Mouse (Mus musculus): ENCODE results near the gene Pdpk1. TPM values are rescaled to one million over a fixed set of nuclear protein-coding genes. Genes with fewer than 3 reads are reported as not detected.

Gene Pdpk1
- polyA plus RNA-seq (2012; ENCODE audit: insufficient read depth, insufficient read length, low replicate concordance, missing spikeins) = not detected in 2 replicates

DNA sequence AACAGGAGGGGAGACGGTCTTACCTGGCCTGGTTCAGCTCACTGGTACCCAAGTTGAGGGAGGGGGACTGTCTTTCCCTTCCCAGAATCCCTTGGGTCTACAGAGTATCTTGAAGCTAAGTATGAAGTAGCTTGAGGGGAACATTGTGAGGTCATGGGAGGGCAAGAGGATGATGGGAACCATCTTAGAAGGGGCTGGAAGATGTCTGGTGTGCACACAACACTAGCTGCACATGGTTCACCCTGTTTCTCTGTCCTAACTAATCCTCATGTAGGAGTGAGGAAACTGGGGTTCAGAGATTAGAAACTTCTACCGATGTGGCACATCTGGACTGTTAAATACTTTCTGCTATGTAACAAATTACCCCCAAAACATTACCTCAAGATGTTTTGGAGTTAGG, at the start of gene Pdpk1:
Gene Pdpk1, minus strand, starts transcription at position 101 of the 400 bp plus-strand sequence.
- H3K27ac ChIP-seq (ENCODE audit: insufficient read depth, low read depth, low read length) = no peak within 1 kb of the TSS
- H3K4me3 ChIP-seq (ENCODE audit: insufficient read depth, low read depth, low read length) = peak within 1 kb of the TSS; percentile 34; the same call in 1 of the 2 replicates
- WGBS = 90% methylated on average over 2 of the region's 2 CpGs
- peaks cover 8% of the 10 kb centered on the region for H3K4me1 ChIP-seq (ENCODE audit: control insufficient read depth, insufficient read depth, low read length)
- TF ChIP-seq CTCF (IDR thresholded peaks at IDR 0.05; ENCODE audit: insufficient read depth, low read depth, low read length) (no peak), POLR2A (IDR thresholded peaks at IDR 0.05; ENCODE audit: insufficient read depth, low read depth, low read length) (no peak)

DNA sequence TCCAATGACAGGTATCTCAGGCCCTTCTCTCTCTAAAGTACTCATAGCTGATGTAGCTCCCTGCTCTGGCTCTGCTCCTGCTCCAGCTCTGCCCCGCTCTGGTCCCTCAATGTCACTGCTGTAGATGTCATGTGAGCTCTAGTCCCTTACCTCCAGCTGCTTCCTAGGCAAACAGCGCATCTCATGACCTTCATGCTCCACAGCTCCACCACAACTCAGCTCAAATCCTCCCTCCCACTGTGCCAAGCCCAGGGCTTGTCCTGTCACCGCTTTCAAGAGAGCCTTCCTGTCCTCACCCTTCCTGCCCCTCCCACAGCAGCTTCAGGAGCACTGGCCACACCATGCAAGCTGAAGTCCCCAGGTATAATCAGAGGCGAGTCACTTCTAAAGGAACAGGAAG, 49.0 kb upstream of the Pdpk1 start:
- H3K27ac ChIP-seq (ENCODE audit: insufficient read depth, low read depth, low read length) = no peak overlapping the region
- H3K4me3 ChIP-seq (ENCODE audit: insufficient read depth, low read depth, low read length) = no peak overlapping the region
- H3K4me1 ChIP-seq (ENCODE audit: control insufficient read depth, insufficient read depth, low read length) = peaks cover 26% of the 10 kb centered on the region
- TF ChIP-seq CTCF (IDR thresholded peaks at IDR 0.05; ENCODE audit: insufficient read depth, low read depth, low read length) = no peak
- WGBS = 69% methylated on average over 4 of the region's 4 CpGs

DNA sequence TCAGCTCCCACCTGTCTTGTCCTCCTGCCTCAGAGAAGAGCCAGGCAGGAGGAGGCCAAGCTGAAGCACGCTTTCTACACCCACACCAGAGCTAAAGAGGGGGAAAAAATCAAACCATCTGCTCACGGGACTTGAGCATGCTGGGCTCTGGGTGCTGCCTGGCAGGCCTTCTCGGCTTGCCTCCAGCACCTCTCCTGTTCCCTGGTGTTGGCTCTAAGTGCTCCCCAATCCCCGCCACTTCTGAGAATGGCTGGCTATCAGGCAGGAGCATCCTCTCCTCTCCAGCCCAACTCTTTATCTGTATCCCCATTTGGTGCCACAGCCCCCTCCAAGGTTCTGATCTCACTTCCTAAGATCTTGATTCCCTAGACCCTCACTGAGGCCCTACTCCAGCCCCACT, 48.5 kb upstream of the Pdpk1 start:
- H3K4me1 ChIP-seq (ENCODE audit: control insufficient read depth, insufficient read depth, low read length) = peaks cover 24% of the 10 kb centered on the region
- H3K27ac ChIP-seq (ENCODE audit: insufficient read depth, low read depth, low read length) = no peak overlapping the region
- no peak for TF ChIP-seq CTCF (IDR thresholded peaks at IDR 0.05; ENCODE audit: insufficient read depth, low read depth, low read length)
- TF ChIP-seq POLR2A (IDR thresholded peaks at IDR 0.05; ENCODE audit: insufficient read depth, low read depth, low read length) = no peak
- WGBS = 67% methylated on average over 4 of the region's 4 CpGs
- H3K4me3 ChIP-seq (ENCODE audit: insufficient read depth, low read depth, low read length) = no peak overlapping the region

DNA sequence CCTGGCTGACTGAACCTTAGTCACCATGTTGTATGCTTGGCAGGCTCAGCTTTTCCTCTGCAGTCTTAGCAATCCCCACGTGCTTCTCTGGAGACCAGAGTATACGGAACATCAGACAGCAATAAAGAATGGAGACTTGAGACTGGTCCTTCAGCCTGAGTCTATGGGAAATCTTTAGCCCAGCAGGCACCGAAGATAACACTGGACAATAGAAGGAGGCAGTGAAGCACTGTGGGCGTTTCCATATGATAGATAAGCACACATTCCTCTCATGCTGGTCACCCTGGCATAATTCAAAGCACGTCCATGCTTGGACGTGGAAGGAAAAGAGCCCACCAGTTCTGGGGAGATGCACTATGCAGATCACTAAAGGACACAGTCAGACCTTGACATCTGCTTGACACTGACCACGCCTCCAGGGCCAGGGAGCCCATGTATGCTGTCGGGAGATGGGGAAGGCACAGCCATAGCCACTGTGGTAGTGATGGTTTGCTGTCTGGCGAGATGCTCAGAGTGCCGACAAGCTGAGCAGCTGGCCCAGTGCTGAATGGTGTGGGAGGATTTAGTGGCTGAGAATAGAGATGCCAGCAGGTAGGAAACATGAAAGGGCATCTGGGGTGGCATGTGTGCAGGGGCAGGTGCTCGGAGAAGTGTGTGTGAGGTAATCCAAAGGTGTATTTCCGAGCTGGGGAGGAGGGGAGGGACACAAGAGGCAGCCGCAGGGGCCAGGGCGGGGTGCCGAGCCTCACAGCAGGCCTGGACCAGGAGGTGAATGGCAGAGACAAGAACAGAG, 46.5 kb upstream of the Pdpk1 start:
- Histone ChIP-seq H3K4me3 (ENCODE audit: insufficient read depth, low read depth, low read length) (no peak overlapping the region), H3K27ac (ENCODE audit: insufficient read depth, low read depth, low read length) (no peak overlapping the region), H3K4me1 (ENCODE audit: control insufficient read depth, insufficient read depth, low read length) (peaks cover 20% of the 10 kb centered on the region)
- TF ChIP-seq CTCF (IDR thresholded peaks at IDR 0.05; ENCODE audit: insufficient read depth, low read depth, low read length) = no peak
- no peak for TF ChIP-seq POLR2A (IDR thresholded peaks at IDR 0.05; ENCODE audit: insufficient read depth, low read depth, low read length)
- WGBS = 63% methylated on average over 15 of the region's 15 CpGs

DNA sequence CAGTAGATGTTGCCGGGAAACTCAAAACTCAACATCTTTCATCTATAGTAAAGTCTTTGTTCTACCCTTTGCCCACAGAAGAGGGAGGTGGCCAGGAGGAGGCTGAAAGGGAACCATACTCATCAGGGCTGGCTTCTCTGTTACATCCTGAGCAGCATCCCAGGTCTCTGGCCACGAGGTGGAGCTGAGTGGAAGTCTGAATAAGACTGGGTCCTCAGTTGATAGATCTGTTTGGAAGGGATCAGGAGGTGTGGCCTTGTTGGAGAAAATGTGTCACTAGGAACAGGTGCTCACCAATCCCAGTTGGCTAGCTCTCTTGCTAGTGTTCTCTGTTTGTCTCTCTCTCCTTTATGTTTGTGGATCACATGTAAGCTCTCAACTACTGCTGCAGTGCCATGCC, 44.6 kb upstream of the Pdpk1 start:
- 56% methylated on average over 2 of the region's 2 CpGs for WGBS
- peaks cover 22% of the 10 kb centered on the region for H3K4me1 ChIP-seq (ENCODE audit: control insufficient read depth, insufficient read depth, low read length)
- no peak overlapping the region for H3K27ac ChIP-seq (ENCODE audit: insufficient read depth, low read depth, low read length)
- no peak overlapping the region for H3K4me3 ChIP-seq (ENCODE audit: insufficient read depth, low read depth, low read length)
- TF ChIP-seq POLR2A (IDR thresholded peaks at IDR 0.05; ENCODE audit: insufficient read depth, low read depth, low read length) = no peak
- no peak for TF ChIP-seq CTCF (IDR thresholded peaks at IDR 0.05; ENCODE audit: insufficient read depth, low read depth, low read length)

DNA sequence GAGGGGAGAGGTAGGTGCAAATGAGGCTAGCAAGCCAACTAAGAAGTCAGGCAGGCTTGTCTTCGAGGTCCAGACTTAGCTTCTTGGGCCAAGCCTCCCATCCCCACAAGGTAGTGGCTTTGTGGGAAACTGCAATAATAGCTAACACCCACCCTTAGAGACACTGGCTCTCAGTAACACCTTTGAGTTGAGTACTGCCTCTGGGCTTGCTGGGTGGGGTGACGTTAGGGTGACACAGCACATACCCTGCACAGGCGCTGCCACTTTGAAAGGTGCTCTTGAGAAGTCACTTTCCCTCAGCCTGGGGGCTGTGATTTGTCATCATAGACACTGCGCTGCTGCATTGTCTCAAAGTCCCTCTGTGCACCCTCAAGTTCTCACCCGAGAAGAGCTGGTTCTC, 43.0 kb upstream of the Pdpk1 start:
- Histone ChIP-seq H3K4me3 (ENCODE audit: insufficient read depth, low read depth, low read length) (no peak overlapping the region), H3K27ac (ENCODE audit: insufficient read depth, low read depth, low read length) (no peak overlapping the region), H3K4me1 (ENCODE audit: control insufficient read depth, insufficient read depth, low read length) (peaks cover 11% of the 10 kb centered on the region)
- 89% methylated on average over 5 of the region's 5 CpGs for WGBS
- TF ChIP-seq POLR2A (IDR thresholded peaks at IDR 0.05; ENCODE audit: insufficient read depth, low read depth, low read length) = no peak
- TF ChIP-seq CTCF (IDR thresholded peaks at IDR 0.05; ENCODE audit: insufficient read depth, low read depth, low read length) = no peak

DNA sequence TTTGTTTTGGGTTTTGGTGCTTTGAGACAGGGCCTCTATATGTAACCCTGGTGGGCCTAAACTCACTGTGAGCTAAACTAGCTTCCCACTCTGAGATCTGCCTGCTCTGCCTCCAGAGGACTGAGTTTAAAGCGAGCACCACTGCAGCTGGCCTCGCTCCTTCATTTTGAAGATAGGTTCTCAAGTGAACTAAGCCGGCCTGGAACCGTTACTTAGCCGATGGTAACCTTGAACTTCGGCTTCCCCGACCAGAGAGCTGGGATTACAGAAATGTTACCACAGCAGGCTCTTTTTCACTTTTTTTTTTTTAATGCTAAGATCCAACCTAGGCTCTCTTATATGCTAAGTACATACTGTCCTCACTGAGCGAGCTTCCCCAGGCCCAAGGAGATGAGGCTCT, 42.5 kb upstream of the Pdpk1 start:
- TF ChIP-seq CTCF (IDR thresholded peaks at IDR 0.05; ENCODE audit: insufficient read depth, low read depth, low read length) (no peak), POLR2A (IDR thresholded peaks at IDR 0.05; ENCODE audit: insufficient read depth, low read depth, low read length) (no peak)
- no peak overlapping the region; the same call in 1 of the 2 replicates for H3K27ac ChIP-seq (ENCODE audit: insufficient read depth, low read depth, low read length)
- 93% methylated on average over 8 of the region's 8 CpGs for WGBS

DNA sequence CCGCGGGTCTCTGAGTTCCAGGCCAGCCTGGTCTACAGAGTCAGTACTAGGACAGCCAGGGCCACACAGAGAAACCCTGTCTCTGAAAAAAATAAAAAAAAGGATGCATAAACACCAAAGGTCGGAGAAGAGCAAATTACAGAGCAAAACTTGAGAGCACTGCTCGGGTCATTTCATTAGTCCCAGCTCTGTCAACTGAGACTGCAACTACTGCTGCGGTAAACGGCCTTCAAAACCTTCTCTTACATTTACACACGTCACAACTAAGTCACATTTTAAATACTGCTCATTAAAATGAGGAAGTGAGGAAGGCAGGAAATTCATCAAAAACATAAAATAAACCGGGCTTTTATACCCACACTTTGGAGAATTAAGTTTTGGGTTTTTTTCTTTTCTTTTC, 42.1 kb upstream of the Pdpk1 start:
- H3K4me3 ChIP-seq (ENCODE audit: insufficient read depth, low read depth, low read length) = no peak overlapping the region
- TF ChIP-seq CTCF (IDR thresholded peaks at IDR 0.05; ENCODE audit: insufficient read depth, low read depth, low read length) (no peak), POLR2A (IDR thresholded peaks at IDR 0.05; ENCODE audit: insufficient read depth, low read depth, low read length) (no peak)
- WGBS = 83% methylated on average over 8 of the region's 8 CpGs
- H3K4me1 ChIP-seq (ENCODE audit: control insufficient read depth, insufficient read depth, low read length) = peaks cover 11% of the 10 kb centered on the region
- no peak overlapping the region for H3K27ac ChIP-seq (ENCODE audit: insufficient read depth, low read depth, low read length)

More for the DNA sequence above, 42.5 kb upstream of the Pdpk1 start:
- Histone ChIP-seq H3K4me1 (ENCODE audit: control insufficient read depth, insufficient read depth, low read length) (peaks cover 11% of the 10 kb centered on the region), H3K4me3 (ENCODE audit: insufficient read depth, low read depth, low read length) (no peak overlapping the region)

DNA sequence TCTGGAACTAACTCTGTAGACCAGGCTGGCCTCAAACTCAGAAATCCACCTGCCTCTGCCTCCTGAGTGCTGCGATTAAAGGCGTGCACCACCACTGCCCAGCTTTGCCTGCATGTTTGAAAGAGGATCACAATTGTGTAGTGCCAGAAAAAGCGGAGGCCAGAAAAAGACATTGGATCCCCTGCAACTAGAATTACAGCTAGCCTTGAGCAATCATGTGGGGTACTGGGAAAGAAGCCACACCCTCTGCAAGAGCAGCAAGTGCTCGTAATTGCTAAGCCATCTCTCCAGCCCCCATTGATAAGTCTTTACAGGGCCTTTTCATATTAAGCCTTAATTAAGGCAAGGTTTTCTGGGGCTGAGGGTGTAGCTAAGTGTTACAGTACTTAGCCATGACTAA, 40.8 kb upstream of the Pdpk1 start:
- Histone ChIP-seq H3K4me3 (ENCODE audit: insufficient read depth, low read depth, low read length) (no peak overlapping the region), H3K27ac (ENCODE audit: insufficient read depth, low read depth, low read length) (no peak overlapping the region), H3K4me1 (ENCODE audit: control insufficient read depth, insufficient read depth, low read length) (peaks cover 6% of the 10 kb centered on the region; the same call in 1 of the 2 replicates)
- 43% methylated on average over 4 of the region's 4 CpGs for WGBS
- TF ChIP-seq CTCF (IDR thresholded peaks at IDR 0.05; ENCODE audit: insufficient read depth, low read depth, low read length) (no peak), POLR2A (IDR thresholded peaks at IDR 0.05; ENCODE audit: insufficient read depth, low read depth, low read length) (no peak)
